Mouse (Mus musculus): ENCODE measurements at regions not wholly inside any gene's neighbourhood (a gene's known extent, or its start where the extent isn't known, plus 50 kb on each side); places are given as distances from the start of the nearest gene placed in this dataset.
A peak's percentile ranks its signal among the peaks of the same experiment; 100 is the strongest.

GRCm38 (mm10) chr11:31815855-31816488 lies 56.0 kb upstream of the Cpeb4 start:
- Histone ChIP-seq H3K27ac (replicated peaks) (no peak overlapping the region), H3K4me2 (no peak overlapping the region), H3K4me3 (no peak overlapping the region), H3K4me1 (replicated peaks) (peaks cover 18% of the 10 kb centered on the region), H3K9me3 (no peaks in the 10 kb centered on the region), H3K9ac (no peak overlapping the region), H3K36me3 (no peaks in the 10 kb centered on the region), H3K27me3 (no peaks in the 10 kb centered on the region)
- no peak for ATAC-seq (ENCODE audit: low read depth)
- 59% methylated on average over 12 of the region's 12 CpGs for WGBS

- Histone ChIP-seq H3K4me1 (replicated peaks) (peaks cover 30% of the 10 kb centered on the region), H3K27me3 (no peaks in the 10 kb centered on the region), H3K27ac (replicated peaks) (0 out of 2 replicates have a peak overlapping the region, but pooled peaks have one; percentile 18), H3K36me3 (no peaks in the 10 kb centered on the region), H3K9me3 (no peaks in the 10 kb centered on the region), H3K4me3 (no peak overlapping the region), H3K4me2 (no peak overlapping the region), H3K9ac (no peak overlapping the region)
- ATAC-seq (ENCODE audit: low read depth): peak; percentile 86
- WGBS: 40% methylated on average over 7 of the region's 7 CpGs
Observed at GRCm38 (mm10) chr11:31818032-31818431, 54.0 kb upstream of the Cpeb4 start.

GRCm38 (mm10) chr11:31819964-31820363 lies 52.0 kb upstream of the Cpeb4 start:
- Histone ChIP-seq H3K9me3 (no peaks in the 10 kb centered on the region), H3K27me3 (no peaks in the 10 kb centered on the region), H3K27ac (replicated peaks) (no peak overlapping the region), H3K9ac (no peak overlapping the region), H3K36me3 (no peaks in the 10 kb centered on the region), H3K4me1 (replicated peaks) (peaks cover 30% of the 10 kb centered on the region), H3K4me2 (no peak overlapping the region), H3K4me3 (no peak overlapping the region)
- no peak for ATAC-seq (ENCODE audit: low read depth)
- WGBS: 90% methylated on average over 4 of the region's 4 CpGs

- H3K4me2 ChIP-seq: no peak overlapping the region
- H3K9ac ChIP-seq: no peak overlapping the region
- H3K27ac ChIP-seq (replicated peaks): no peak overlapping the region
- peaks cover 19% of the 10 kb centered on the region; the same call in 1 of the 2 replicates for H3K4me1 ChIP-seq (replicated peaks)
- no peaks in the 10 kb centered on the region for H3K36me3 ChIP-seq
- H3K9me3 ChIP-seq: no peaks in the 10 kb centered on the region
- 0 out of 2 replicates have a peak, but pooled peaks have one; percentile 13 for ATAC-seq (ENCODE audit: low read depth)
- H3K4me3 ChIP-seq: no peak overlapping the region
- no peaks in the 10 kb centered on the region for H3K27me3 ChIP-seq
- 66% methylated on average over 12 of the region's 12 CpGs for WGBS
Observed at GRCm38 (mm10) chr11:31821479-31822411, 50.3 kb upstream of the Cpeb4 start.

Measured in neural tube, embryonic 13.5 days (tissue).